10 mouse cellular contexts compared by ENCODE assay signal in the genomic region with DNA sequence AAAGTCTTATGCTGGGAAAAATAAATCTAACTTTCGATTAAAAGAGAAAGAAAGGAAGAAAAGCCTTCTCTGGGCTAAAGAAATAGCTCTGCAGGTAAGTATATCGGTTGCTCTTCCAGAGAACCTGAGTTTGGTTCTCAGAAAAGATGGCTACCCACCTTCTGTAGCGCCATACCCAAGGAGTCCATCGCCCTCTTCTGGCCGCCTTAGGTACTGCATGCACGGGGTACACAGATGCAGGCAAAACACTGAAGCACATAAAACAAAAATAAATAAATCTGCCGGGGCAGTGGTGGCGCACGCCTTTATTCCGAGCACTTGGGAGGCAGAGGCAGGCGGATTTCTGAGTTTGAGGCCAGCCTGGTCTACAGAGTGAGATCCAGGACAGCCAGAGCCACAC. TPM values are rescaled to one million over a fixed set of nuclear protein-coding genes. Genes with fewer than 3 reads are reported as not detected.
DNase-seq lines count a peak whose midpoint lies in the region; ATAC-seq lines count a peak whose summit lies in the region.
"Had no signal": no experiment of that assay in that cellular context is flagged by ENCODE, and none has a peak within 500 bp of the region (broad histone marks: within the 10 kb centered on the region; RNA-seq: fewer than 3 reads in every experiment).

No protein-coding gene starts in this region.

- H3K4me1 ChIP-seq in neural tube, embryonic 15.5 days = no peaks in the 10 kb centered on the region
- H3K4me1 ChIP-seq: embryonic facial prominence, embryonic 13.5 days had no signal

- H3K9ac ChIP-seq in neural tube, embryonic 15.5 days (replicated peaks) = no peak overlapping the region
- H3K9ac ChIP-seq: embryonic facial prominence, embryonic 13.5 days had no signal

- no peaks in the 10 kb centered on the region for H3K9me3 ChIP-seq in neural tube, embryonic 15.5 days (replicated peaks)
- H3K9me3 ChIP-seq: embryonic facial prominence, embryonic 13.5 days had no signal

- no peak overlapping the region for H3K27ac ChIP-seq in neural tube, embryonic 15.5 days (replicated peaks)
- H3K27ac ChIP-seq: embryonic facial prominence, embryonic 13.5 days had no signal

- ATAC-seq in neural tube, embryonic 15.5 days (ENCODE audit: low FRiP score) = no peak

- no peak overlapping the region for H3K4me3 ChIP-seq in neural tube, embryonic 15.5 days (replicated peaks)
- H3K4me3 ChIP-seq: embryonic facial prominence, embryonic 13.5 days had no signal

- H3K36me3 ChIP-seq in neural tube, embryonic 15.5 days = no peaks in the 10 kb centered on the region
- H3K36me3 ChIP-seq: embryonic facial prominence, embryonic 13.5 days had no signal

- DNase-seq in gastrocnemius, adult 18-20 months (ENCODE audit: low spot score) = peak; percentile 46
- DNase-seq in gastrocnemius, postnatal 25 days = no peak
- DNase-seq in neural tube, embryonic 10.5 days (ENCODE audit: extremely low spot score, low spot score) = peak; percentile 76
- DNase-seq in adrenal gland, postnatal 36 days = peak; percentile 80 to 86
- peak; percentile 81 for DNase-seq in kidney, adult 9 months
- DNase-seq in natural killer cell, adult 2 months (ENCODE audit: low spot score in 2 of 2) = peak; percentile 41 to 72
- peak; percentile 40 for DNase-seq in yolk sac, embryonic 10.5 days (ENCODE audit: low spot score)

- no peak overlapping the region for H3K4me2 ChIP-seq in neural tube, embryonic 15.5 days
- H3K4me2 ChIP-seq: embryonic facial prominence, embryonic 13.5 days had no signal

- H3K27me3 ChIP-seq in neural tube, embryonic 15.5 days (replicated peaks) = no peaks in the 10 kb centered on the region
- H3K27me3 ChIP-seq: embryonic facial prominence, embryonic 13.5 days had no signal

- 46% methylated on average over 11 of the region's 11 CpGs for WGBS in neural tube, embryonic 15.5 days

RNA-seq across cellular contexts. Expression of a gene that starts 15.9 kb away (rescaled TPM):
- 1 to 10 TPM; 2.0 to 2.2 TPM for total RNA-seq in gastrocnemius, adult 18-20 months (2021)
- 1 to 10 TPM; 2.1 to 2.4 TPM for total RNA-seq in gastrocnemius, postnatal 25 days (2021)
- polyA plus RNA-seq in neural tube, embryonic 15.5 days (2015; fragmentation: Nextera tagmentation; extraction: Ambion mirVana) = 1.8 and 2.0 TPM in 2 replicates
- 1 to 10 TPM; 2.9 to 3.4 TPM for total RNA-seq in adrenal gland, postnatal 36 days (2021)

RNA-seq across cellular contexts. Expression of a gene that starts 28.7 kb away (rescaled TPM):
- total RNA-seq in gastrocnemius, adult 18-20 months (2021) = not detected
- not detected for total RNA-seq in gastrocnemius, postnatal 25 days (2021)
- polyA plus RNA-seq in neural tube, embryonic 15.5 days (2015; fragmentation: Nextera tagmentation; extraction: Ambion mirVana) = 0.20 TPM in 1 of 2 replicates, not detected in the other
- total RNA-seq in adrenal gland, postnatal 36 days (2021) = not detected
- polyA plus RNA-seq: lung, embryonic 16.5 days had no signal

RNA-seq across cellular contexts. Expression of a gene that starts 51.8 kb away (rescaled TPM):
- total RNA-seq in gastrocnemius, adult 18-20 months (2021) = 10 to 100 TPM; 17.2 to 17.7 TPM
- 10 to 100 TPM; 15.9 to 17.3 TPM for total RNA-seq in gastrocnemius, postnatal 25 days (2021)
- 58.7 and 58.9 TPM in 2 replicates for polyA plus RNA-seq in neural tube, embryonic 15.5 days (2015; fragmentation: Nextera tagmentation; extraction: Ambion mirVana)
- 10 to 100 TPM; 39.3 to 44.3 TPM for total RNA-seq in adrenal gland, postnatal 36 days (2021)
